In the genomic region with DNA sequence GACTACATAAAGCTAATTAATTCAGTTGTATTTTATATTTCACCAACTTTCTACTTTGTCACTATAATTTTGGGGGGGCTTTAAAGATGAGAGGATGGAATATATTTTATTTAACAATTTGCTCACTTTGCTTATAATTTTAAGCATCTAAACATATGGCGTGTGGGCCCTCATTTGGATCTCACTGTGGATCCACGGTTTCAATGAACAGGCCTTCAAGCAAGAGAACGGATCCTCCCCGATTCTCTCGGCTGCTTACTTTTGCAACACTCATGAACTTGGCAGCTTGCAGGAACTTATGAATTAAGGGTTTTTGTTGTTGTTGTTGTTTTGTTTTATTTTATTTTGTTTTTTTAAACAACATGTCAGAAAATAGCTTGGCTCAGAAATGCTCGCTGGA, we compare ENCODE assay signal across 10 mouse cellular contexts.
"Had no signal": no experiment of that assay in that cellular context is flagged by ENCODE, and none has a peak within 500 bp of the region (broad histone marks: within the 10 kb centered on the region; RNA-seq: fewer than 3 reads in every experiment).

No protein-coding gene starts in this region.

- ATAC-seq: liver, postnatal 0 days; lung, postnatal 0 days had no signal

- DNase-seq: liver, postnatal 0 days; lung, adult 2 months; lung, postnatal 14 days; lung, postnatal 36 days; right cerebral cortex, postnatal 14 days; spleen, adult 18-20 months; thymus, adult 18-20 months; thymus, postnatal 14 days; thymus, postnatal 36 days had no signal
